Mouse (Mus musculus) embryo, embryonic 9.5 days (tissue): ENCODE data around the gene Cyb561.

ENCODE experiments used
- DNase-seq: peaks from one replicate; pipeline ENCODE4 v3.0.0-alpha.2; 2017; ENCODE audit errors: extremely low spot score

Cyb561 gene

GRCm38 (mm10) chr11:105952111-105952510 is 1.0 kb downstream of the Cyb561 start:
- no peak for DNase-seq

- DNase-seq = no peak
Observed at GRCm38 (mm10) chr11:105951601-105952044, 1.5 kb downstream of the Cyb561 start.

- DNase-seq = no peak
Observed at GRCm38 (mm10) chr11:105950519-105950918, 2.6 kb downstream of the Cyb561 start.

GRCm38 (mm10) chr11:105948255-105948654 is 4.9 kb downstream of the Cyb561 start:
- DNase-seq = no peak

GRCm38 (mm10) chr11:105946694-105947154 is 6.4 kb downstream of the Cyb561 start:
- peak; percentile 19 for DNase-seq

- no peak for DNase-seq
Observed at GRCm38 (mm10) chr11:105944770-105945672, 8.1 kb downstream of the Cyb561 start.

GRCm38 (mm10) chr11:105944126-105944621 is 9.0 kb downstream of the Cyb561 start:
- DNase-seq = peak; percentile 77

- peak; percentile 38 for DNase-seq
Observed at GRCm38 (mm10) chr11:105943133-105944102, 9.7 kb downstream of the Cyb561 start.

- no peak for DNase-seq
Observed at GRCm38 (mm10) chr11:105941973-105942372, 11.2 kb downstream of the Cyb561 start.

GRCm38 (mm10) chr11:105938771-105939170 is 14.4 kb downstream of the Cyb561 start:
- no peak for DNase-seq

- DNase-seq = no peak
Observed at GRCm38 (mm10) chr11:105936974-105937373, 16.2 kb downstream of the Cyb561 start.

- DNase-seq = no peak
Observed at GRCm38 (mm10) chr11:105936200-105936599, 16.9 kb downstream of the Cyb561 start.

GRCm38 (mm10) chr11:105935496-105935895 is 17.6 kb downstream of the Cyb561 start:
- no peak for DNase-seq

- DNase-seq = no peak
Observed at GRCm38 (mm10) chr11:105934816-105935215, 18.3 kb downstream of the Cyb561 start.

- DNase-seq = no peak
Observed at GRCm38 (mm10) chr11:105934303-105934711, 18.8 kb downstream of the Cyb561 start.

GRCm38 (mm10) chr11:105933746-105934145 is 19.4 kb downstream of the Cyb561 start:
- no peak for DNase-seq

- DNase-seq = no peak
Observed at GRCm38 (mm10) chr11:105931380-105931779, 21.8 kb downstream of the Cyb561 start.

- DNase-seq = no peak
Observed at GRCm38 (mm10) chr11:105928171-105928570, 25.0 kb downstream of the Cyb561 start.

GRCm38 (mm10) chr11:105927065-105928030 is 25.8 kb downstream of the Cyb561 start:
- DNase-seq = peak; percentile 68

GRCm38 (mm10) chr11:105922769-105923663 is 30.1 kb downstream of the Cyb561 start:
- DNase-seq = no peak
